Mouse (Mus musculus): ENCODE results near the gene Sulf2.

Sulf2 gene

GRCm38 (mm10) chr2:166157767-166158561 lies 2.5 kb upstream of the Sulf2 start:
- ChIA-PET POLR2A (interaction anchor here (0.6 to 12.2 kb wide), 102 partner anchors 10 to 914 kb away, joined by 3 to 220 read pairs (median 4); partner anchors contain the start of gene Ncoa3 (in 1 of the 4)), CTCF (interaction anchor here in 2 of 4 experiments (0.6 kb wide), 2 partner anchors 72 to 88 kb away, joined by 4 read pairs; no protein-coding TSS in a partner anchor)

GRCm38 (mm10) chr2:166157144-166157543 lies 1.7 kb upstream of the Sulf2 start:
- ChIA-PET POLR2A (interaction anchor here (0.6 to 12.2 kb wide), 90 partner anchors 9 to 915 kb away, joined by 3 to 220 read pairs (median 5); no protein-coding TSS in a partner anchor), CTCF (interaction anchor here in 1 of 4 experiments (0.6 kb wide), 2 partner anchors 75 to 89 kb away, joined by 3 to 4 read pairs; no protein-coding TSS in a partner anchor)

GRCm38 (mm10) chr2:166156122-166156521 lies 659 bp upstream of the Sulf2 start:
- ChIA-PET POLR2A (interaction anchor here in 3 of 4 experiments (0.5 to 12.2 kb wide), 72 partner anchors 12 to 859 kb away, joined by 3 to 220 read pairs (median 5); partner anchors contain the start of gene Ddx27 (in 1 of the 3)), CTCF (interaction anchor here in 3 of 4 experiments (0.8 to 1.7 kb wide), 8 partner anchors 14 to 625 kb away, joined by 3 to 7 read pairs (median 4); no protein-coding TSS in a partner anchor)

GRCm38 (mm10) chr2:166154749-166155453 lies 562 bp downstream of the Sulf2 start:
- ChIA-PET CTCF (interaction anchor here in 3 of 4 experiments (0.5 to 1.7 kb wide), 11 partner anchors 15 to 401 kb away, joined by 3 to 8 read pairs (median 5); no protein-coding TSS in a partner anchor), POLR2A (interaction anchor here in 3 of 4 experiments (0.6 to 12.2 kb wide), 87 partner anchors 9 to 368 kb away, joined by 3 to 220 read pairs (median 4); partner anchors contain the start of gene Ncoa3 (in 1 of the 3))

- POLR2A ChIA-PET, result interaction anchor here (0.5 to 12.2 kb wide), 58 partner anchors 8 to 401 kb away, joined by 3 to 220 read pairs (median 4); partner anchors contain the start of gene Ncoa3 (in 1 of the 4)
- CTCF ChIA-PET, result interaction anchor here in 2 of 4 experiments (0.5 to 1.3 kb wide), 7 partner anchors 31 to 943 kb away, joined by 3 to 7 read pairs (median 4); no protein-coding TSS in a partner anchor
Measured at GRCm38 (mm10) chr2:166153891-166154711, 1.4 kb downstream of the Sulf2 start.

- ChIA-PET POLR2A (interaction anchor here (0.6 to 12.2 kb wide), 53 partner anchors 8 to 402 kb away, joined by 3 to 220 read pairs (median 4); no protein-coding TSS in a partner anchor), CTCF (interaction anchor here in 2 of 4 experiments (0.6 to 1.0 kb wide), 4 partner anchors 30 to 943 kb away, joined by 3 to 5 read pairs (median 4); no protein-coding TSS in a partner anchor)
Measured at GRCm38 (mm10) chr2:166153399-166153793, 2.1 kb downstream of the Sulf2 start.

GRCm38 (mm10) chr2:166152734-166153398 lies 2.6 kb downstream of the Sulf2 start:
- ChIA-PET CTCF (interaction anchor here in 3 of 4 experiments (0.7 to 1.3 kb wide), 3 partner anchors 70 to 942 kb away, joined by 3 read pairs; no protein-coding TSS in a partner anchor), POLR2A (interaction anchor here (0.5 to 12.2 kb wide), 46 partner anchors 9 to 403 kb away, joined by 3 to 220 read pairs (median 4); no protein-coding TSS in a partner anchor)

- CTCF ChIA-PET, result interaction anchor here in 2 of 4 experiments (0.8 to 1.3 kb wide), 2 partner anchors 69 to 188 kb away, joined by 3 read pairs; no protein-coding TSS in a partner anchor
Measured at GRCm38 (mm10) chr2:166151510-166152473, 3.7 kb downstream of the Sulf2 start.

GRCm38 (mm10) chr2:166150584-166150983 lies 4.9 kb downstream of the Sulf2 start:
- POLR2A ChIA-PET, result interaction anchor here in 2 of 4 experiments (0.6 to 12.2 kb wide), 3 partner anchors 7 to 10 kb away, joined by 3 to 220 read pairs (median 22); no protein-coding TSS in a partner anchor
- CTCF ChIA-PET, result no interaction called here

More at GRCm38 (mm10) chr2:166151510-166152473, 3.7 kb downstream of the Sulf2 start:
- POLR2A ChIA-PET, result interaction anchor here in 3 of 4 experiments (0.5 to 12.2 kb wide), 23 partner anchors 8 to 342 kb away, joined by 3 to 220 read pairs (median 5); no protein-coding TSS in a partner anchor

GRCm38 (mm10) chr2:166149482-166149881 lies 6.0 kb downstream of the Sulf2 start:
- ChIA-PET CTCF (interaction anchor here in 3 of 4 experiments (0.6 to 1.4 kb wide), 5 partner anchors 9 to 77 kb away, joined by 3 to 4 read pairs (median 3); no protein-coding TSS in a partner anchor), POLR2A (interaction anchor here in 3 of 4 experiments (0.6 to 12.6 kb wide), 40 partner anchors 3 to 290 kb away, joined by 3 to 220 read pairs (median 4); partner anchors contain the start of gene Sulf2 (in 2 of the 3))

- POLR2A ChIA-PET, result interaction anchor here in 3 of 4 experiments (0.6 to 12.6 kb wide), 45 partner anchors 4 to 289 kb away, joined by 3 to 220 read pairs (median 4); partner anchors contain the start of gene Sulf2 (in 2 of the 3)
- CTCF ChIA-PET, result interaction anchor here in 2 of 4 experiments (0.7 to 1.4 kb wide), 3 partner anchors 9 to 78 kb away, joined by 3 to 4 read pairs (median 4); no protein-coding TSS in a partner anchor
Measured at GRCm38 (mm10) chr2:166148672-166149332, 6.7 kb downstream of the Sulf2 start.

GRCm38 (mm10) chr2:166147930-166148651 lies 7.4 kb downstream of the Sulf2 start:
- POLR2A ChIA-PET, result interaction anchor here (0.6 to 12.6 kb wide), 32 partner anchors 4 to 358 kb away, joined by 3 to 220 read pairs (median 5); partner anchors contain the start of gene Sulf2 (in 2 of the 4)

GRCm38 (mm10) chr2:166146446-166146845 lies 9.0 kb downstream of the Sulf2 start:
- ChIA-PET POLR2A (interaction anchor here (0.8 to 12.6 kb wide), 11 partner anchors 6 to 35 kb away, joined by 3 to 220 read pairs (median 16); partner anchors contain the start of gene Sulf2 (in 2 of the 4)), CTCF (interaction anchor here in 2 of 4 experiments (0.5 to 0.6 kb wide), 2 partner anchors 64 to 429 kb away, joined by 4 read pairs; no protein-coding TSS in a partner anchor)

More at GRCm38 (mm10) chr2:166147930-166148651, 7.4 kb downstream of the Sulf2 start:
- CTCF ChIA-PET, result interaction anchor here in 2 of 4 experiments (0.8 to 1.4 kb wide), 3 partner anchors 12 to 66 kb away, joined by 3 to 11 read pairs (median 4); no protein-coding TSS in a partner anchor

- CTCF ChIA-PET, result no interaction called here
- POLR2A ChIA-PET, result interaction anchor here in 3 of 4 experiments (0.8 to 12.6 kb wide), 18 partner anchors 8 to 1274 kb away, joined by 3 to 220 read pairs (median 6); partner anchors contain the start of gene Sulf2 (in 3 of the 3)
Measured at GRCm38 (mm10) chr2:166145031-166145430, 10.4 kb downstream of the Sulf2 start.

All from embryonic stem cell, embryonic (primary cell).